Mouse (Mus musculus) urinary bladder, adult 18-20 months (tissue): ENCODE measurements at regions not wholly inside any gene's neighbourhood (a gene's known extent, or its start where the extent isn't known, plus 50 kb on each side); places are given as distances from the start of the nearest gene placed in this dataset.

Experiments
- DNase-seq, 2 experiments: peaks; one replicate each; pipeline ENCODE4 v3.0.0; 2022; ENCODE audit warnings: low spot score in 2 of 2, mixed read lengths in 2 of 2

DNA sequence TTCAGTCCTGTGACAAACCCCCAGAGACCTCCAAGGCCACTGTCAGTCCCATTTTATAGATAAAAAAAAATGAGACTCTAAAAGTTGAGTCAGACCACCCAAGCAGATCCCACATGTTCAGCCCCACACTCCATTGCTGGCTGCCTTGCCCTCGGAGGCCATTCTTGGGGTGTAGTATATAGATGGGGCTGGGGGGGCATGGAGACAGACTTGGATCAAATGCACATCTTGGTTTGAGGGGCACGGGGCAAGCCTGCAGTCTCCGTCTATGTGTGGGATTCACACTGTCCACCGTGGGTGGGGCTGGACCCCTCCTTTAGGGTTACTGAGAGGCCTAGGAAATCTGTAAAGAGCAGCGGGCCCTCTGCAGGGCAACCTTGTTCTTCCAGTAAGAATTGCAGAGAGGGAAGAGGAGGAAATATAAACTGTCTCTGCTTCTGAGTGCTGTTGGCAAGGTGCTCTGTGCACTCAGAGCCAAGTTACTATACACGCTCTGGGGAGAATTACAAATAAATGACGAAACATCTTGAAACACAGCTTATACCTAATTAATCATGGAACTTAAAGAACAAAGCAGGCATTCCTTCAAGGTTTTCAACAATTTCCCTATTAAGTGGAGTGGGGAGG lies 184.4 kb upstream of the Habp2 start:
- DNase-seq, result no peak

DNA sequence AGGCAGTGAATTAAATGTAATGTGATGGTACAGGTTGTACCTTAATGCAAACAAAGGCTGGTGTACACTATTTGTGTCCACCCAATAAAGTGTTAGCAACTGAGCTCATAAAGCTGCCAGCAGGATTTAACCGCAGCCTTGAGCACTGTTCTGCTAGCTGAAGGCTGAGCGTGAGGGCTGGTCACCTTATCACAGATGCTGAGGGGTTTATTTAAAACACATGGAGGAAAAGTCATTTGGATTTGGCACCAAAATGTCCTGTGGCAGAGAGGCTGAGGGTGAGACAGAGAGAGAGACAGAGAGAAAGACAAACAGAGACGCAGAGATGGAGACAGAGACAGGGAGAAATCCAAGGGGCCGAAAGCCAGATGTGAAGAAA lies 181.9 kb upstream of the Habp2 start:
- DNase-seq, result no peak

DNA sequence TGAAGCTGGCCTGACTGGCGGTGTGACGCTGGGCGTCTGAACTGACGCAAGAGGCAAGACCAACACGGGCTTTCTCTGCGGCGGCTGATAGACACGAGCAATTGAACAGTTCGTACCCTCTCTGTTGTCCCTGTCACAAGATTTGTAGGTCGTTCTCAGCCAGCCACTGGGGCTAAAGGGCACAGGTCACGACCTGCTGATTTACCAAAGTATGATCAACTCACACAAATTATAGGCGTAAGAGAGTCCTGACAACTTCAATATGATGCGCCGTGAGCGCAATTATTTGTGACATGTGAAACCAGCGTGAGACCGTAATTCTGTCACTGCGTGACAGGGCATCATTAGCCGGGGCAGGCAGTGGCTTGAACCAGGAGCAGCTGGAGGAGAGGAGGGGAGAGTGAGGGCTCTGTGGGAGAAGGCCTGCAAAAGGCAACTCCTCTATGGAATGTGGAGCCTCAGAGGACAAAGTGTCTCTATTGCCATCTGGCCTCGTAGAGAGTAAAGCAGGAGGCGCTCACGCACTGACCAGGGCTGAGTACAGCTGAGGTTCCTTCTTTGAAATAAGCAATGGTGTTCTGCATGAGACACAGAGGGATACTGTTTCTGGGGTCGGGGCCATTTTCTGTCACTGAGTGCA lies 181.4 kb upstream of the Habp2 start:
- no peak for DNase-seq

DNA sequence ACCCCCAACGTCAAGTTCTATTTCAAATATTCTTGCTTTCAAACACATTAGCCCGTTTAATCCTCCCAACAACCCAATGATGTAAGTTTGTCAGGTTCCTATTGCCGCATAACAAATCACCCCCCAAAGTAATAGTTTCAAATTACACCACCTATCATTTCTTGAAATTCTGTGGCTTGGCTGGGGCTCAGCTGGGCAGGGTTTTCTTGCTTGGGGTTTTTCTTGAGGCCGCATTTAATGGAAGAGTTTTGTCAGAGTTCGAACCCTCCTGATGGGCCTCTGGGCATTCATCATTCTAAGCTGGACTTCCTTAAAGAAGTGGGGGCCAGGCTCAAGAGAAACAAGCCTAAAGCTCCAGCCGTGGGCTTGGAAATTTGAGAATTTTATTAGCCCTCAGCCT lies 178.1 kb upstream of the Habp2 start:
- DNase-seq, result no peak

DNA sequence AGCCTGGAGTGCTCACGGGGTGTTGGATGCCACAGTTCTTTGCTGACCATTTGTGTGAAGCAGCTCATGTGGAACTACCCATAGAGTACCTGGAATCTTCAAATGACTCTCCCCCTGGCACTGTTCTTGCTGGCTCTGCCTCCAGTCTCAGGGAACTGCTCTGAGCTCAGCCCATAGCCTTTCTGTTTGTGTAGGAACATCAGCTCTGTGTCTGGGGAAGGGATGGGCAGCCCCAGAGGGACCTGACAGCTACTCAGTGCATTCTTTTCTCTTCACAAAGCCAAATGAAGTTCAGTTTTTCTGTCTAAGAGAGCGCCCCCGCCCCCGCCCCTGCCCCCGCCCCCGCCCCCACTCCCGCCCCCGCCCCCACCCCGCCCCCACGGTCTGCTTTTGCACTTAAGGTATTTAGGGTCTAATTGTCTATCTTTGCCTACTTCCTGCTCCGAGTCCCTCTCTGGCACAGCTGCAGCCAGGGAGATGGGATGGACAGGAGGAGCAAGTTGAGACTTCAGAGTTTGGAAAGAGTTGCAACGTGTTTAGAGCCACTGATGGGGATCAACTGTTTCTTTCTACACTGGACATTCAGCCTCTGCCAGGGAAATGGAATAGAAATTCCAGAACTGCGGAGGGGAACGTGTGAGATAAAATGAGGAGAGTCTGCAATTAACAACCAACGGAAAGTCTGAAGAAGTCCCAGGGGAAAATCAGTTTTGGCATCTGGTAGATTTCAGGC lies 171.2 kb upstream of the Habp2 start:
- no peak for DNase-seq

DNA sequence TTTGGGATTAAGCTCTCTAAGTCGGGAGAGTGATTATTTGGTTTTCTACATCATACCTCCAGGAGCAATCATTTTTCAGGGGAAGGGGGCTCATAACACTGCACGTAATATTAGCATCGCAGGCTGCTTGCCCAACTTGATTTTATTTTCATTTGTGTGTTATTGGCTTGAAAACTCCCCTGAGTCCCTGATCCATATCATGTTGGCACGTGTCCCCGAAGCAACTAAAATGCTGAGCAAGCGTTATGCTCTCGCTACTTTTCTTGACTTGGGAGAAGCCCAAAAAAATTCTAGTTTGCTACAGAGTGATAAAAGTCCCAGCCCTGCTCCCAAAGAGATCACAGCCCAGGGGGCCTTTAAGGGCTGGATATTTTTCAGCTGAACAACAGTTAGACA lies 170.7 kb upstream of the Habp2 start:
- DNase-seq, result no peak

DNA sequence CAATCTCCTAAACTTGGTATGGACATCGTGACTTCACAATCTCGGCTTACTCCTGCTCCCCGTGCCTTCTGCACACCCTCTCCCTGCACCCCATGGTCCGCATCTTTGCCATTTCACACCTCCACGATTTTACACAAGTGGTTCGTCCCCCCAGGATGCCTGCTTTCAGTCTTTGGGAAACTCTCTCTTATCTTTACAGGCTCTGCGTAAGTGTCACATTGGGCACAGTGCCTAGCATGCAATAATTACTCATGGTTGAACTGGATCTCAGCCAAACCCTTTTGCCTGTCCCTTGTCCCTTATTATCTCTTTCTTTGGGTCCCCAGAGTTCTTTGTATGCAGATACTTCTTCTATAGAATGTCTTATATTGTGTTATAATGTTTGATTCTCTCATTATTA lies 166.2 kb upstream of the Habp2 start:
- peak; percentile 33 to 42 for DNase-seq

DNA sequence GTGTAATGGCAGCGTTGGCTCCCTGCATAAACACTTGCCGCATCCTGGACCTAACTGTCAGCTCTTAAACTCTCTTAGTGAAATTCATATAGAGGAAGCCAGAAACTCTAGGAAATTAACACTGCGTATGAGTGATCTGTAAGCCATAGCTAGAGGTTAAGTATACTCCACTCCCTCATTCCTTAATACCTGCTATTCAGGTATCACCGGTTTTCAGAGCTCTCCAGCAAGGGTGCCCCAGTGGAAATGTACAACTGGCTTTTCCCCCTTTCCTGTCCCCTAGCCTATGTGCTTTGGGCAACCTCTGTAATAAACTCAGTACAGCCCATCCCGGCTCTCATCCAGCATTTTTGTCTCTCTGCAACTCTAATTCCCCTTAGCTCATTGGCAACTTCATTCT lies 164.8 kb upstream of the Habp2 start:
- peak in 1 of 2 experiments; percentile 40 for DNase-seq

DNA sequence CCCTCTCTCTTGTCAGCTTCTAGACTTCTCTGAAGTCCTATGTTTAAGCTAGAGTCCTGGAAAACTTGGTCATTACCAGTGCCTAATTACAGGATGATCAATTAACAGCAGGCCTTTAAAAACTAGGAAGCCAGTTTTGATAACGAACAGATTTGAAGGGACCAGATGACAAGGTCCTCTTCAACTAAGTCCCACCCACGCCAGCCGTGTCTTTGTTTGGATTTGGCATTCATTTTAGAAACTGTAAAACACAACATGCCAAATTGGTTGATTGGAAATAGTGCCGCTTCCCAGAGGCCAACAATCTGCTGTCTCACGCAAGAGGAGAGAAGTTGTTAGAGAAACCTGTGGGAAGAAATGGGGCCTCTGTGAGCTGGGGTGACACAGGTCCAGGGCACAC lies 155.4 kb upstream of the Habp2 start:
- no peak for DNase-seq

DNA sequence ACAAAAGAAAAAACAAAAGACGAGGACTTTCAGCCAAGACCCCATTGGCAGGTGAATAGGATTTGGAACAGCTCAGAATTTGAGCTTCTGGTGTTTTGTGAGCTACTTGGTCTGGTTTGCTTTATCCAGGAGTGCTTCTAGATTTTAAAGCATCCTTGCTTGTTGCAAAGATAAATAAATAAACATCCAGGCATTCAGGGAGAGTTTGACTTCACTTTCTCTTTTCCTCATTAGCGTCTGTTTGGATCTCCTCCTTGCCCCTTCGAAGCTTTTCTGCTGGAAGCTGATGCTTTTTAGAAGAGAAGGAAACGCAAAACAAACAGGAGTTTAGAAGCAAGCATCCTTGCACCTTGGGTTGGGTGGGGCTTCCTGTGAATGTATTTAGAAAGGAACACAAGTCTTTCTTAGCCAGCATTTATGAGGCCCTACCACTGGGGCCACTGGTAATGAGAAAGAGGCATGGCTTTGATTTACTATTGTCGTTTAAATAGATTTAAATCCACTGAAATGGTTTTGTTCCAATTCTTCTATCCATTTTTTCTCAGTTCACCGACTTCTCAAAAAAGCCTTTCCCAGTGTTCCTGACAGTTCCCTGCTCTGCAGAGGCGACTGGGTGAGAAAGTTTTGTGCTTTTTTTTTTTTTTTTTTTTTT lies 153.9 kb upstream of the Habp2 start:
- DNase-seq, result no peak

DNA sequence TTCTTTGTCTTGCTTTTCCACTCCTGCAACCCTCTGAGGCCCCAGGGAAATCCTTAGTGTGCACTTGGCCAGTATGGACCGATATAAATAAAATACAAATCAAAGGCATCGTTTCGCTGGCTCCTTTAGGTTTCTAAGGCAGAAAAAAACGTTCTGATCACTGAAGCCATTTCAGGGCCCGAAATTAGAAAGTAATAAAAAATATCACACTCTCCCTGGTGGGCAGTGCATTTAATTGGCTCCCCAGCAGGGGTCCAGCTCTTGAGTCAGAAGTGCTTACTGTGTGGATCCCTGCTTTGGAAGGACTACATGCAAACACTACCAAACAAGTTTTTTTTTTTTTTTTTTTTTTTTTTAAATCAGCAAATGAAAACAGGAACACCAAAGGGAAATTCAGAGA lies 153.4 kb upstream of the Habp2 start:
- no peak for DNase-seq

DNA sequence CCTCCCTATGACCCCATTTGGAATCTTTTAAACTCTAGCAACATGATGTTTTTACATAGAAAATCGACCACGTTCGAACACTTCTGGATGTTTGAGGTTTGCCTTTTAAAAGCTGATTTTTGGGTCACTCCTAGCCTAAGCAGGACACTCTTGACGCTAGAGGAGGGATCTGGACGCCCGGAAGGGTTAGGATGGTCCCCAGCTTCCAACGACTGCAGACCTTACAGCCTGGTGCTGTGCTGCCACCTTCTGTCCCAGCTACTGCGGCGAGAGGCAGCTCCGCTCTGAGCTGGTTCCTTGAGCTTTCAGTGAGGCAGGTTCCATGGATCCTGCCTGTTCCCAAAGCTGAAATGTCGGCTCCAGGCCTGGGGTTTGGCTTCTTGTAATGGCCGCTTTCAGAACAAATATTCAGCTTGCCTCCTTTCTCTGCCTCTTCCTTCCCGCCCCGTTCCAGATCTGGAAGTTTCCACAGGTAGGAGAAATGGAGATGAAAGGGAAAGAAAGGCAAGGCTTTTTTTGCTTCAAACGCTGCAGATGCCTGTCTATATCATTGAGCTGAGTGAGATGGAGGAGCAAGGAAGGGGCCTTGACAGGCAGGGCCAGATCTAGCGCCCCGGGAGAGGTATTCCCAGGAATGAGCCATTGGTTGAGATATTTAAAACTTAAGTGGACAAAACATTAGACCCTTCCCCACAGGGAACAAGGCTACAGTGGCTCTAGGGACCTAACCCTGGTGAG lies 152.7 kb upstream of the Habp2 start:
- DNase-seq, result peak; percentile 63 to 67

DNA sequence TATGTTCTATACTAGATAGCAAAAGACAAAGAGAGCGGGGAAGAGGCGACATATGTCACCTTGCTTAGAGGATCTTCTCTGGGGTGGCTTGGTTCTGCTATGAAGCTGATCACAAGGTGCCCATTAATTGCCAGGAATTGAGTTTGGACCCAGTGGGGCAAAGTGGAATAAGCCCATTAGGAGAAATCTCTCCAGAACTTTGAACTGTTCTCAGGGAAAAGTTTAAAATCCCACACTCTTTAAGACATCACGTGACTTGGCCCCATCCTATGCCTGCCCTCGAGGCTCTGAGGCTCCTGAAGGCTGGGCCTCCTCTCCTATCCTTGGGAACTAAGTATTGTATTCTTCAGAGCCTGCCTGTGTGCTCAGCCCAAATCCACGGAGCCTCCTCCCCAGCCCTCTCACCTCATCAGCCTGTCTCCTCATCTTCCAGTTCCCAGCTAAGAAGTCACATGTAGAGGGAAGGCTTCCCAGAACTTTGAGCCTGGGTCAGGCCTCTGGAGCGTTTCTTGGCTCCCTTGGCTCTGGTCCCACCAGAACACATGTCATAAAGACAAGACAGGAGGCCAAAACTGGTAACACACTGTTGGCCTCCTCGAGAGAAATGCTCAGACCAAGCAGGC lies 151.5 kb upstream of the Habp2 start:
- DNase-seq, result no peak

DNA sequence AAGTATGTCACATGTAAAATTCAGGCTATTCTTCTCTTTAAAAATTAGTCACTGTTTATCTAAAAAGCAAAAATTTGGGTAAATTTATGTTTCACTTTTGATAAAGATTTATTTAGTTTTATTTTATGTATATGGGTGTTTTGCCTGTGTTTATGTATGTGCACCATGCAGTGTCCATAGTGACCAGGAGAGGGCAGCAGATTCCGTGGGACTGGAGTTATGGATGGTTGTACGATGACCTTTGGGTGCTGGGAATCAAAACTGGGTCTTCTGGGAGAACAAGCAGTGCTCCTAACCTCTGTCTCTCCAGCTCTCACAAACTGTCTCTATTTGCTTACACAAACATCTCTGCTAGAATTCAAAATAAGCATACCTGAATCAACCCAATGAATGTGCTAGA lies 146.4 kb upstream of the Habp2 start:
- no peak for DNase-seq

DNA sequence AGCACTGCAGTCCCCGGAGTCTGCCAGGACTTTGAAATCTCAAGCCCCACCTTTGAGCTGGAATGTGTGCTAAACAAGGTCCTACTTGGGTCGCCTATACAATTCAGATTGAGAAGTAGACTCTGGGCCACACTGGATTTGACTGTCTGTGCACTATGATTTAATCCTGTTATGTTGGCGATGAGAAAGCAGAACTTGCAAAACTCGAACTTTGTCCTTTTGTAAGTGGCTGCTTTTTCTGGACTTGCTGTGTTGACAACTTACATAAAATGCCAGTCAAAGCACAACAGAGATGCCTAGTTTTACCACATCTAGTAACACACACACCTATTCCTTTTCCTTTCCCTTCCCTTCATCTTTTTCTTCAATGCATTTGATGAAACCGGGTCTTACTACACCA lies 142.7 kb upstream of the Habp2 start:
- DNase-seq, result no peak

DNA sequence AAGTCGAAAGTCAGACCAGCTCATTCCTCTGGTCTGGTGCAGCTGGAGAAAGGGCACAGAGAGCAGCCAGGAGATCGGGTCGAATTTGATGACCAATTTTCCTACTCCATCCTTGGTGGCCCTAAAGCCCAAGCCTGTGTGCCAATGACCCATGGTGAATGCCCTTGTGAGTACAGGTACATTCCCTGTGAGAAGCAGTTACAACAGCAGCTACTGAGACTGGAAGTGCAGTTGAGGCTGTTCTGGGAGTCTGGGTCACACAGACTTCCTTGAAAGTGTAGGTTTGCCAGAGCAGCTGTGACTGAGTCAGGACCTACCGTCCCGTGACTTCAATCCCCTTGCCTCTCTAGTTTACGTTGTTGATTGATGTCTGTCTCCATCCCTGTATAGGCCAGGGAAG lies 129.8 kb upstream of the Habp2 start:
- no peak for DNase-seq

DNA sequence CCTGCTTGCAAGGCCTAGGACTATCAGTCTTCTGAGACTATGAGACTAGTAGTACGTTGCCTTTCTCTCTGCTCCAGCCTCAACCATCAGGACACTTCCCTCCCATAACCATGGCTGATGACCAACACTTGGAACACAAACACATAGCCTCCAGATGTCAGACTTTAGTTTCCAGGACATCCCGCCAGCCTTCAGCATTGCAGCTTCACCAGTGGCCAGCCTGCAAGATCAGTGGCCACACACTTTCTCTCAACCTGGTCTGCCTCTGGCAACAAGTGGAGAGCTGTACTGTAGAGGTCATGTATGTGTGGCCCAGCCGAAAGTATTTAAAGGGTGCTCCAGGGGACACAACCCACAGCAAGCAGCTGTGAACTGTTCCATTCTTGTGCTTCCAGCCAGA lies 124.8 kb upstream of the Habp2 start:
- DNase-seq, result peak in 1 of 2 experiments; percentile 12

DNA sequence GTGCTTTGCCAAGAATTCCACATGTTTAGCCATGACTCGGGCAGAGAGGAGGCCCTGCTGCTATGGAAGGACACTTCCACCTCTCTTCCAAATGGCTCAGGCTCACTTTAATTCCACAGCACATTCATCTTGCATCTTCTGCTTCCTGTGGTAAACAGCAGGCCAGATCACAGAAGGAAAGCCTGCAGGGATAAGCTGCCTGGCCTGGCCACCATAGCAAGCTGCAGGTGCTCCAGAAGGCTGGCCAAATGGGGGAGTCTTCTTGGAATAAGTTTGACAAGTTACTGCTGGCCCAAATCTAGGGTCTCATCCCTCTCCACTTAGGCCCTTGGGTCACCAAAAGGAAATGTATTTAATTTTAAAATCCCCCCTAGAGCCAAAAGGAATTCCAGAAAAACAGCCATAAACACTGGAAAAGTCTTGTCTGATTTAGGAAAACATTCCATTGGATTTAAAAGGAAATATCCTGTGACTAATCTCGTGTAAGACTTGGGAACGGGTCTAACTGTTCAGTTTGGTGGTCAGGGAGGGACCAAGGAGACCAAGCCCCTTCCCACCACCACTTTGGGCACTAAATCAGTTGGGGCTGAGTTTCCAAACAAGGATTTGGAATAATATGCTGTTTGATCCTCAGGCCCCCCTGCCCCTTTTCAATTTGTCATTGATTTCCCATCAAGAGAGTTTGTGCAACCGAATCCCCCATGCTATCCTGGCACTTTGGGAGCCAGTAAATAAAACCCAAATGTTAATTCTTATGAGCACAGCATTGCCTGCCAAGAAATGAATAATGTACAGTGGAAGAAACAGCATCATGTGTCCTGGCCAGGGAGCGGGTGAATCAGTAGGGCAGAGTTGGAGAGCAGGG lies 117.6 kb upstream of the Habp2 start:
- no peak for DNase-seq

DNA sequence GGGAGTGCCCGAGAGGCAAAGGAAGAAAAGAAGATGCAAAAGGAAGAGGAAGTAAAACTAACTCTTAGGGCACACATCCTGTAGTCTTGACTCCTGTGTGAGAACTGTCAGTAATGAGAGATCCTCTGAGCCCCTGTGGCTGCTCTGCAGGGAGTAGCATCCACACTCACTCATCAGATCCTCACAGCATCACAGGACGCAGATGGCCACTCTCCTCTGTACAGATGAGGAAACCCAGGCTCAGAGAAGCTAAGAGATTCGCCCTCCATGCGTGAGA lies 117.0 kb upstream of the Habp2 start:
- no peak for DNase-seq

DNA sequence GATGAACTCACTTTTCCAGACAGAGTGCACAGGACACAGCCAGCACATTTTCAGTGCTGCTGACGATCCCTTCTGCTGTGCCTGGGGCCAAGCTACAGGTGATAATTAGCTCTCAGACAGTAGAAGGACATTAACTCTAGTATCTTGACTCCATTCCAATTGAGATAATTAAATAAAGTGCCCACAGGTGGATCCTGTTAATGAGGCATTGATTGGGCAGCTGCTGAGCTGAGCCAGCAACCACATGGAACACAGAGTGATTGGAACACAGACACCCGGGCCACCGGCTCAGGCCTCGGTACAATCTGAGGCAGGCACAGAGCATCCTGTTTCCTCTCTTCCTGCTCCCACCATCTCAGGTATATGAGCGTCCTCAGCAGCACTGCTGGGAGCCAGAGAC lies 114.5 kb upstream of the Habp2 start:
- DNase-seq, result no peak

DNA sequence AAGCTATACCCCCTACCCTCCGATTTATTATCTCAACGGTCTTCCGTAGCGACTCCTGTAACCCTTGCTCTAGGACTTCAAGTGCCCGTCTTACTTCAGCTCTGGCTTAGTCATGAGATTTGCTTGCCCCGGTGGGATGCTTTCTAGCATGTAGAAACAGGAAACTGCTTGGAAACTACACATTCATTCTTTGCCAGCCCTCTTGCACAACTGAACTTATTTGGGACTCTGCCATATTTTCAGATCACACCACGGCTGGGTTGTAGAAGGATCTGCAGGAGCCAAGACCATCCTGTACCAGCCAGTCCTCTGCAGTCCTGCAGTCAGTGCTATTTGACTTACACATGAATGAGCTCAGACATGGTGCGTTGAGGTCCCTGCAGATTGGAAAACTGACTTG lies 110.9 kb upstream of the Habp2 start:
- DNase-seq, result peak in 1 of 2 experiments; percentile 21
